Mouse (Mus musculus): Measurements from ENCODE around the gene Ech1. TPM values are rescaled to one million over a fixed set of nuclear protein-coding genes. Genes with fewer than 3 reads are reported as not detected.

Ech1 gene
- polyA plus RNA-seq, 1 experiment from 2014 or later = 107 TPM

GRCm38 (mm10) chr7:28789235-28789634, 35.8 kb upstream of the Ech1 start:
- no peak for ATAC-seq
- Histone ChIP-seq H3K4me1 (ENCODE audit: control insufficient read depth, insufficient read depth, low read length) (no peaks in the 10 kb centered on the region), H3K9me3 (replicated peaks; ENCODE audit: control insufficient read depth, low read length) (no peaks in the 10 kb centered on the region), H3K27ac (ENCODE audit: low read depth, low read length) (no peak overlapping the region), H3K4me3 (ENCODE audit: low read depth, low read length) (no peak overlapping the region), H3K9ac (ENCODE audit: low read length) (no peak overlapping the region), H3K36me3 (ENCODE audit: control insufficient read depth, insufficient read depth, low read length) (peaks cover 25% of the 10 kb centered on the region), H3K4me2 (ENCODE audit: low read length) (no peak overlapping the region), H3K27me3 (replicated peaks; ENCODE audit: control insufficient read depth, insufficient read depth, low read length) (no peaks in the 10 kb centered on the region)
- 94% methylated on average over 3 of the region's 3 CpGs for WGBS
- DNase-seq (ENCODE audit: low spot score) = no peak

DNA sequence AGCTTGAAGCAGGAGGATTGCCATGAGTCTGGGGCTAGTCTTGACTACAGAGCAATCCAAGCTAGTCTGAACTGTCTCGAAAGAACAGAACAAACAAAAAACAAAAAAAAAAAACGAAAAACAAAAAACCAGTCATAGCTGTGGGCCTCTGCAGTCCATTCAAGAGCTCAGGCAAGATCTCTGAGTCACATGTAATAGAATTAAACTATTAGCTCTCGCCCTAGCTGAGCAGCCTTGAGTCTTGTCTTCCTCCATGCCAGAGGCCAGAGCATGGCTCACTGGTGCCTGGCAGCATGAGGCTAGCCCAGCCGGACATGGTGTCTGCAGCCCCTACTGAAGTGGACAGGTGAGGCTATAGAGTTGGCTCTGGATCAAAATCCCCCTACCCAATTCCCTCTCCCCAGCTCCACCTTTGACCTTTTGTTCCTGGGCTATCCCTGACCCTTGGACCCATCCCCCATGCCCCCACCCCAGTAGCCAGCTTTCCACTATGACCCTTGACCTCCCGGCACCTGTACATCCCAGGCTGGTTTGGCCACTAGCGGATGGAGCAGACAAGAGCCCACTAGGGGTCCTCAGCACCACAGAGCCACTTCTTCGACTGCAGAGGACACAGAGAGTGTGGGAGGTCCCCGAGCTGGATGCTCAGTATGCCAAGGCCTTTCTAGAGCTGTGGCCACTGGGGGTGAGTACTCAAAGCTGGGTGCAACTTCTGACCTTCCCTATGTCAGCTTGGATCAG, 34.8 kb upstream of the Ech1 start:
- no peaks in the 10 kb centered on the region for H3K27me3 ChIP-seq (replicated peaks; ENCODE audit: control insufficient read depth, insufficient read depth, low read length)
- WGBS = 51% methylated on average over 8 of the region's 8 CpGs
- no peak overlapping the region for H3K4me3 ChIP-seq (ENCODE audit: low read depth, low read length)
- ATAC-seq (no peak), DNase-seq (ENCODE audit: low spot score) (no peak)
- H3K4me1 ChIP-seq (ENCODE audit: control insufficient read depth, insufficient read depth, low read length) = no peaks in the 10 kb centered on the region
- H3K9me3 ChIP-seq (replicated peaks; ENCODE audit: control insufficient read depth, low read length) = no peaks in the 10 kb centered on the region
- H3K4me2 ChIP-seq (ENCODE audit: low read length) = no peak overlapping the region
- H3K9ac ChIP-seq (ENCODE audit: low read length) = no peak overlapping the region
- H3K27ac ChIP-seq (ENCODE audit: low read depth, low read length) = no peak overlapping the region
- peaks cover 22% of the 10 kb centered on the region for H3K36me3 ChIP-seq (ENCODE audit: control insufficient read depth, insufficient read depth, low read length)

- Histone ChIP-seq H3K9ac (ENCODE audit: low read length) (no peak overlapping the region), H3K9me3 (replicated peaks; ENCODE audit: control insufficient read depth, low read length) (no peaks in the 10 kb centered on the region), H3K36me3 (ENCODE audit: control insufficient read depth, insufficient read depth, low read length) (peaks cover 8% of the 10 kb centered on the region; the same call in 1 of the 2 replicates), H3K27me3 (replicated peaks; ENCODE audit: control insufficient read depth, insufficient read depth, low read length) (no peaks in the 10 kb centered on the region), H3K27ac (ENCODE audit: low read depth, low read length) (no peak overlapping the region), H3K4me1 (ENCODE audit: control insufficient read depth, insufficient read depth, low read length) (0 out of 2 replicates have a peak, but pooled peaks cover 1% of the 10 kb centered on the region), H3K4me2 (ENCODE audit: low read length) (no peak overlapping the region), H3K4me3 (ENCODE audit: low read depth, low read length) (no peak overlapping the region)
- ATAC-seq (no peak), DNase-seq (ENCODE audit: low spot score) (no peak)
These were observed 33.3 kb upstream of the Ech1 start for GRCm38 (mm10) chr7:28791706-28792105.

- DNase-seq (ENCODE audit: low spot score) (no peak), ATAC-seq (no peak)
- Histone ChIP-seq H3K36me3 (ENCODE audit: control insufficient read depth, insufficient read depth, low read length) (peaks cover 6% of the 10 kb centered on the region; the same call in 1 of the 2 replicates), H3K4me2 (ENCODE audit: low read length) (no peak overlapping the region), H3K27ac (ENCODE audit: low read depth, low read length) (no peak overlapping the region), H3K9ac (ENCODE audit: low read length) (no peak overlapping the region), H3K27me3 (replicated peaks; ENCODE audit: control insufficient read depth, insufficient read depth, low read length) (no peaks in the 10 kb centered on the region), H3K4me1 (ENCODE audit: control insufficient read depth, insufficient read depth, low read length) (0 out of 2 replicates have a peak, but pooled peaks cover 4% of the 10 kb centered on the region), H3K4me3 (ENCODE audit: low read depth, low read length) (no peak overlapping the region), H3K9me3 (replicated peaks; ENCODE audit: control insufficient read depth, low read length) (no peaks in the 10 kb centered on the region)
- WGBS = 88% methylated on average over 12 of the region's 14 CpGs
These were observed 32.4 kb upstream of the Ech1 start for GRCm38 (mm10) chr7:28792391-28793185.

- Histone ChIP-seq H3K36me3 (ENCODE audit: control insufficient read depth, insufficient read depth, low read length) (no peaks in the 10 kb centered on the region), H3K4me3 (ENCODE audit: low read depth, low read length) (no peak overlapping the region), H3K27ac (ENCODE audit: low read depth, low read length) (no peak overlapping the region), H3K4me2 (ENCODE audit: low read length) (no peak overlapping the region), H3K4me1 (ENCODE audit: control insufficient read depth, insufficient read depth, low read length) (0 out of 2 replicates have a peak, but pooled peaks cover 4% of the 10 kb centered on the region), H3K27me3 (replicated peaks; ENCODE audit: control insufficient read depth, insufficient read depth, low read length) (no peaks in the 10 kb centered on the region), H3K9ac (ENCODE audit: low read length) (no peak overlapping the region), H3K9me3 (replicated peaks; ENCODE audit: control insufficient read depth, low read length) (no peaks in the 10 kb centered on the region)
- ATAC-seq = no peak
- no peak for DNase-seq (ENCODE audit: low spot score)
- WGBS = 33% methylated on average over 2 of the region's 2 CpGs
These were observed 31.2 kb upstream of the Ech1 start for GRCm38 (mm10) chr7:28793834-28794233.

DNA sequence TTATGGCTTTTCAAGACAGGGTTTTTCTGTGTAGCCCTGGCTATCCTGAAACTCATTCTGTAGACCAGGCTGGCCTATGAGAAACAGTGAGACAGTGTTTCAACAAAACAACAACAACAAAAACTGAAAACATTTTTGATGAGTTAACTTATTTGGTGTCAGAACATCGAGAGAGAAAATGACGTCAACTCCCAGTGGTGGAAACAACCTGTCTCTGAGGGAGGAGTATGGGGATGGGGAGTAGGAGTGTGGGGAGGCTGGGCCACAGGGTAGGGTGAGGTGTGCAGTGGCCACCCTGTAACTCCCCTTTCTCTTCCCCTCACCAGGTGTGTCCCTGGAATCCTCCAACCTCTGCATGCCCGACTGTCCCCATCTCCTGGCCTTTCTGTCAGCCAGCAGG, 30.5 kb upstream of the Ech1 start:
- Histone ChIP-seq H3K4me2 (ENCODE audit: low read length) (no peak overlapping the region), H3K4me1 (ENCODE audit: control insufficient read depth, insufficient read depth, low read length) (0 out of 2 replicates have a peak, but pooled peaks cover 4% of the 10 kb centered on the region)
- no peak for ATAC-seq

GRCm38 (mm10) chr7:28795832-28796231, 29.2 kb upstream of the Ech1 start:
- 83% methylated on average over 15 of the region's 15 CpGs for WGBS
- no peaks in the 10 kb centered on the region for H3K27me3 ChIP-seq (replicated peaks; ENCODE audit: control insufficient read depth, insufficient read depth, low read length)
- 0 out of 2 replicates have a peak, but pooled peaks cover 4% of the 10 kb centered on the region for H3K4me1 ChIP-seq (ENCODE audit: control insufficient read depth, insufficient read depth, low read length)
- DNase-seq (ENCODE audit: low spot score) (no peak), ATAC-seq (no peak)
- H3K9me3 ChIP-seq (replicated peaks; ENCODE audit: control insufficient read depth, low read length) = no peaks in the 10 kb centered on the region
- no peak overlapping the region for H3K4me3 ChIP-seq (ENCODE audit: low read depth, low read length)
- no peak overlapping the region for H3K4me2 ChIP-seq (ENCODE audit: low read length)
- no peak overlapping the region for H3K27ac ChIP-seq (ENCODE audit: low read depth, low read length)
- H3K9ac ChIP-seq (ENCODE audit: low read length) = no peak overlapping the region
- no peaks in the 10 kb centered on the region for H3K36me3 ChIP-seq (ENCODE audit: control insufficient read depth, insufficient read depth, low read length)

More for the DNA sequence above, 30.5 kb upstream of the Ech1 start:
- H3K9ac ChIP-seq (ENCODE audit: low read length) = no peak overlapping the region
- H3K4me3 ChIP-seq (ENCODE audit: low read depth, low read length) = no peak overlapping the region
- H3K27ac ChIP-seq (ENCODE audit: low read depth, low read length) = no peak overlapping the region
- no peaks in the 10 kb centered on the region for H3K27me3 ChIP-seq (replicated peaks; ENCODE audit: control insufficient read depth, insufficient read depth, low read length)
- no peaks in the 10 kb centered on the region for H3K9me3 ChIP-seq (replicated peaks; ENCODE audit: control insufficient read depth, low read length)
- H3K36me3 ChIP-seq (ENCODE audit: control insufficient read depth, insufficient read depth, low read length) = no peaks in the 10 kb centered on the region
- DNase-seq (ENCODE audit: low spot score) = no peak
- 78% methylated on average over 3 of the region's 3 CpGs for WGBS

DNA sequence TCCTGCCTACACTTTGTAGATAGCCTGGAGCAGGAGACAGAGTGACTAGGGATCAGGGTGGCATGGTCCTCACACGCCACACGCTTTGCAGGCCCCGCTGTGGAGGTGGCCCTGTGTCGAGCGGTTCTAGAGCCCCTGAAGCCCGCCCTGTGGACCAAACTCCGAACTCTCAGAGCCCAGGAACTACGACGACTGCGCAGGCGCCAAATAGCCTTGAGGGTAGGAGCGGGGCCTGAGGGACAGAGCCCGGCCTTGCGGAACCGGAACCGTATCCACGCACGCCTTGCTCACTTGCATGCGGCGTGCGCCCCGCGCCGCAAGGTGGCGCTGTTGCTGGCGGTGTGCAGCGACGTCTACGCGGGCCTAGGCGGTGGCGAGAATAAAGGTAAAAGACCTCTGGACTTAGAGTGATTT, 28.4 kb upstream of the Ech1 start:
- peaks cover 5% of the 10 kb centered on the region for H3K4me1 ChIP-seq (ENCODE audit: control insufficient read depth, insufficient read depth, low read length)
- no peak overlapping the region for H3K27ac ChIP-seq (ENCODE audit: low read depth, low read length)
- ATAC-seq = peak; percentile 85
- H3K27me3 ChIP-seq (replicated peaks; ENCODE audit: control insufficient read depth, insufficient read depth, low read length) = no peaks in the 10 kb centered on the region
- H3K36me3 ChIP-seq (ENCODE audit: control insufficient read depth, insufficient read depth, low read length) = no peaks in the 10 kb centered on the region
- H3K9ac ChIP-seq (ENCODE audit: low read length) = peak overlapping the region; percentile 45
- DNase-seq (ENCODE audit: low spot score) = peak; percentile 74
- H3K4me3 ChIP-seq (ENCODE audit: low read depth, low read length) = no peak overlapping the region
- 14% methylated on average over 32 of the region's 32 CpGs for WGBS
- peak overlapping the region; percentile 44 for H3K4me2 ChIP-seq (ENCODE audit: low read length)
- H3K9me3 ChIP-seq (replicated peaks; ENCODE audit: control insufficient read depth, low read length) = no peaks in the 10 kb centered on the region

GRCm38 (mm10) chr7:28799994-28800393, 25.0 kb upstream of the Ech1 start:
- peaks cover 21% of the 10 kb centered on the region for H3K4me1 ChIP-seq (ENCODE audit: control insufficient read depth, insufficient read depth, low read length)
- no peak for ATAC-seq
- DNase-seq (ENCODE audit: low spot score) = no peak
- no peaks in the 10 kb centered on the region for H3K27me3 ChIP-seq (replicated peaks; ENCODE audit: control insufficient read depth, insufficient read depth, low read length)
- no peak overlapping the region for H3K4me3 ChIP-seq (ENCODE audit: low read depth, low read length)
- no peak overlapping the region for H3K9ac ChIP-seq (ENCODE audit: low read length)
- no peak overlapping the region for H3K4me2 ChIP-seq (ENCODE audit: low read length)
- H3K36me3 ChIP-seq (ENCODE audit: control insufficient read depth, insufficient read depth, low read length) = no peaks in the 10 kb centered on the region
- no peak overlapping the region for H3K27ac ChIP-seq (ENCODE audit: low read depth, low read length)
- no peaks in the 10 kb centered on the region for H3K9me3 ChIP-seq (replicated peaks; ENCODE audit: control insufficient read depth, low read length)
- 93% methylated on average over 9 of the region's 9 CpGs for WGBS

Measured in forebrain, embryonic 14.5 days (tissue).